Mouse (Mus musculus): ENCODE measurements around the gene Eif3g. TPM values are rescaled to one million over a fixed set of nuclear protein-coding genes. Genes with fewer than 3 reads are reported as not detected.

Eif3g gene
- polyA plus RNA-seq, 1 experiment from 2014 or later, result 354 TPM

Small RNA genes within 50 kb of the gene (microRNA-seq; reads per million reads assigned to microRNA genes)
- 2.1 reads per million, percentile 4 among the genes with 10 or more reads in this experiment for gene Mir7081

Other genes with a start within 250 kb of the Eif3g start
- gene Pin1, start 246.5 kb downstream of the Eif3g start, polyA plus RNA-seq (2014; fragmentation: Nextera tagmentation; extraction: Ambion mirVana), result 60.8 and 64.6 TPM in 2 replicates
- gene Olfm2, start 152.3 kb downstream of the Eif3g start, polyA plus RNA-seq (2014; fragmentation: Nextera tagmentation; extraction: Ambion mirVana), result 33.6 and 35.3 TPM in 2 replicates
- 0.38 and 0.43 TPM in 2 replicates for gene Col5a3, start 83.6 kb downstream of the Eif3g start, polyA plus RNA-seq (2014; fragmentation: Nextera tagmentation; extraction: Ambion mirVana)
- not detected in 2 replicates for gene Rdh8, start 80.1 kb downstream of the Eif3g start, polyA plus RNA-seq (2014; fragmentation: Nextera tagmentation; extraction: Ambion mirVana)
- 0.45 and 0.66 TPM in 2 replicates for gene A230050P20Rik, start 30.0 kb downstream of the Eif3g start, polyA plus RNA-seq (2014; fragmentation: Nextera tagmentation; extraction: Ambion mirVana)
- gene Angptl6, start 18.9 kb downstream of the Eif3g start, polyA plus RNA-seq (2014; fragmentation: Nextera tagmentation; extraction: Ambion mirVana), result 5.0 and 6.1 TPM in 2 replicates
- 52.3 and 57.1 TPM in 2 replicates for gene Ppan, start 10.4 kb downstream of the Eif3g start, polyA plus RNA-seq (2014; fragmentation: Nextera tagmentation; extraction: Ambion mirVana)
- gene Dnmt1, start 61.3 kb upstream of the Eif3g start, polyA plus RNA-seq (2014; fragmentation: Nextera tagmentation; extraction: Ambion mirVana), result 67.4 and 73.3 TPM in 2 replicates
- gene S1pr2, start 78.2 kb upstream of the Eif3g start, polyA plus RNA-seq (2014; fragmentation: Nextera tagmentation; extraction: Ambion mirVana), result 18.1 and 20.1 TPM in 2 replicates
- 120 and 121 TPM in 2 replicates for gene Mrpl4, start 104.1 kb upstream of the Eif3g start, polyA plus RNA-seq (2014; fragmentation: Nextera tagmentation; extraction: Ambion mirVana)
- gene Icam1, start 117.4 kb upstream of the Eif3g start, polyA plus RNA-seq (2014; fragmentation: Nextera tagmentation; extraction: Ambion mirVana), result 3.9 and 4.0 TPM in 2 replicates
- gene Icam4, start 130.8 kb upstream of the Eif3g start, polyA plus RNA-seq (2014; fragmentation: Nextera tagmentation; extraction: Ambion mirVana), result 5.4 and 9.2 TPM in 2 replicates
- not detected in 2 replicates for gene Icam5, start 133.4 kb upstream of the Eif3g start, polyA plus RNA-seq (2014; fragmentation: Nextera tagmentation; extraction: Ambion mirVana)
- gene Zglp1, start 168.5 kb upstream of the Eif3g start, polyA plus RNA-seq (2014; fragmentation: Nextera tagmentation; extraction: Ambion mirVana), result 0.86 and 2.1 TPM in 2 replicates
- 0.75 and 1.3 TPM in 2 replicates for gene Gm49373, start 174.5 kb upstream of the Eif3g start, polyA plus RNA-seq (2014; fragmentation: Nextera tagmentation; extraction: Ambion mirVana)
- 46.3 and 50.4 TPM in 2 replicates for gene Fdx1l, start 175.0 kb upstream of the Eif3g start, polyA plus RNA-seq (2014; fragmentation: Nextera tagmentation; extraction: Ambion mirVana)
- 2.0 and 2.1 TPM in 2 replicates for gene Gm38431, start 193.4 kb upstream of the Eif3g start, polyA plus RNA-seq (2014; fragmentation: Nextera tagmentation; extraction: Ambion mirVana)
- gene Raver1, start 193.4 kb upstream of the Eif3g start, polyA plus RNA-seq (2014; fragmentation: Nextera tagmentation; extraction: Ambion mirVana), result 66.0 and 76.1 TPM in 2 replicates
- gene Tyk2, start 232.6 kb upstream of the Eif3g start, polyA plus RNA-seq (2014; fragmentation: Nextera tagmentation; extraction: Ambion mirVana), result 6.1 and 7.1 TPM in 2 replicates